ENCODE assay signal across 8 mouse cellular contexts in the genomic region with DNA sequence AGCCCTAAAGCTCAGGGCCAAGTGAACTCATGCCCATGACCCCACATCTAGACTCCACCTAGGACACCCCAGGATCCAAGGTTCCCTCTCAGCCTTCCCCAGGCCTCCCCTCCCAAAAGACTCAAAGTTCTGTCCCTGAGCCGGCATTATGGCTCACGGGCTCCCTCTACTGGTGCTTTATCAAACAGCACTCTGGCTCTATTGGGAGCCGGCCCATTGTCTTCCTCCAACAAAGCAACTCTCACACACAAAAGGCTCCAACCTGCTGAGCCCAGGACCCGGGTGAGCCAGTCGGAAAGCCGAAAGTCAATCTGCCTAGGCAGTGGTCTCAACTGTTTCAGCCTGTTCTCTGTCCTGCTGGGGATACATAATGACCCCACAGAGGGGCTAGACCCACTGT. TPM values are rescaled to one million over a fixed set of nuclear protein-coding genes. Genes with fewer than 3 reads are reported as not detected.
A peak's percentile ranks its signal among the peaks of the same experiment; 100 is the strongest.
DNase-seq lines count a peak whose midpoint lies in the region; ATAC-seq lines count a peak whose summit lies in the region.

No protein-coding gene starts in this region.

- whole genome bisulfite sequencing in intestine, embryonic 16.5 days = 0% methylated on average over 6 of the region's 6 CpGs
- WGBS in midbrain, embryonic 14.5 days = under 1% methylated on average over 6 of the region's 6 CpGs

- H3K9me3 ChIP-seq in intestine, embryonic 16.5 days (ENCODE audit: control insufficient read depth, low read length) = no peaks in the 10 kb centered on the region
- H3K9me3 ChIP-seq in midbrain, embryonic 14.5 days (ENCODE audit: control insufficient read depth, low read length) = no peaks in the 10 kb centered on the region

- no peaks in the 10 kb centered on the region for H3K27me3 ChIP-seq in intestine, embryonic 16.5 days (replicated peaks; ENCODE audit: control insufficient read depth, insufficient read depth, low read length)
- H3K27me3 ChIP-seq in midbrain, embryonic 14.5 days (ENCODE audit: control insufficient read depth, insufficient read depth, low read length) = no peaks in the 10 kb centered on the region

- H3K4me2 ChIP-seq in intestine, embryonic 16.5 days (ENCODE audit: low read depth, low read length) = no peak overlapping the region
- H3K4me2 ChIP-seq in midbrain, embryonic 14.5 days (ENCODE audit: low read length) = peak overlapping the region; percentile 27; the same call in 1 of the 2 replicates

- H3K36me3 ChIP-seq in intestine, embryonic 16.5 days (ENCODE audit: control insufficient read depth, insufficient read depth, low read length) = no peaks in the 10 kb centered on the region
- no peaks in the 10 kb centered on the region for H3K36me3 ChIP-seq in midbrain, embryonic 14.5 days (ENCODE audit: control insufficient read depth, insufficient read depth, low read length)

- H3K4me1 ChIP-seq in intestine, embryonic 16.5 days (ENCODE audit: control insufficient read depth, insufficient read depth, low read length) = no peaks in the 10 kb centered on the region
- H3K4me1 ChIP-seq in midbrain, embryonic 14.5 days (ENCODE audit: control insufficient read depth, insufficient read depth, low read length) = peaks cover 37% of the 10 kb centered on the region

- intact Hi-C loops in left cerebral cortex, postnatal 36 days (cut with DNase I) = loop anchor here (5.0 kb wide), 1 partner anchor 49 kb away; the partner anchor contains the start of genes Cox4i1, Emc8 and Gm27021

- H3K9ac ChIP-seq in intestine, embryonic 16.5 days (ENCODE audit: low read depth, low read length) = no peak overlapping the region
- peak overlapping the region; percentile 31; the same call in 1 of the 2 replicates for H3K9ac ChIP-seq in midbrain, embryonic 14.5 days (replicated peaks; ENCODE audit: low read length)

- ATAC-seq in intestine, embryonic 16.5 days = peak; percentile 23; the same call in 1 of the 2 replicates
- peak; percentile 37 for ATAC-seq in midbrain, embryonic 14.5 days (ENCODE audit: low FRiP score, low TSS enrichment)

- DNase-seq in urinary bladder, adult 18-20 months (ENCODE audit: low spot score in 2 of 2) = peak; percentile 27 to 51
- DNase-seq in urinary bladder, postnatal 10 days (ENCODE audit: low spot score) = no peak
- DNase-seq in cerebellum, postnatal 25 days = peak; percentile 77 to 83
- DNase-seq in gastrocnemius, adult 18-20 months (ENCODE audit: low spot score) = peak; percentile 54
- peak; percentile 51 to 52 for DNase-seq in left cerebral cortex, postnatal 36 days (ENCODE audit: low spot score in 2 of 2)
- peak; percentile 90 for DNase-seq in midbrain, embryonic 14.5 days
- peak; percentile 31 to 47 for DNase-seq in spleen, postnatal 36 days (ENCODE audit: low spot score in 2 of 2)

- H3K4me3 ChIP-seq in intestine, embryonic 16.5 days (ENCODE audit: low read length) = no peak overlapping the region
- H3K4me3 ChIP-seq in midbrain, embryonic 14.5 days (replicated peaks; ENCODE audit: low read depth, low read length) = no peak overlapping the region

- no peak overlapping the region for H3K27ac ChIP-seq in intestine, embryonic 16.5 days (ENCODE audit: low read length)
- H3K27ac ChIP-seq in midbrain, embryonic 14.5 days (replicated peaks; ENCODE audit: low read depth, low read length) = peak overlapping the region; percentile 79

RNA-seq across cellular contexts. Expression of gene Gins2, which starts 29.0 kb away (rescaled TPM):
- under 1 TPM in 1 of 2 experiments, not detected in 1; 0.80 TPM for total RNA-seq in gastrocnemius, adult 18-20 months (2021)
- 75.1 and 87.5 TPM in 2 replicates for polyA plus RNA-seq in intestine, embryonic 16.5 days (2015; fragmentation: Nextera tagmentation; extraction: Ambion mirVana)
- 1 to 10 TPM in 1 of 2 experiments, under 1 TPM in 1; 0.74 to 1.8 TPM for total RNA-seq in left cerebral cortex, postnatal 36 days (2021)
- polyA plus RNA-seq in midbrain, embryonic 14.5 days (2014; fragmentation: Nextera tagmentation; extraction: Ambion mirVana) = 15.5 and 23.7 TPM in 2 replicates

RNA-seq across cellular contexts. Expression of gene 1190005I06Rik, which starts 29.3 kb away (rescaled TPM):
- 1 to 10 TPM in 1 of 2 experiments, under 1 TPM in 1; 0.37 to 1.0 TPM for total RNA-seq in gastrocnemius, adult 18-20 months (2021)
- 1.8 and 1.9 TPM in 2 replicates for polyA plus RNA-seq in intestine, embryonic 16.5 days (2015; fragmentation: Nextera tagmentation; extraction: Ambion mirVana)
- 10 to 100 TPM in 1 of 2 experiments, 1 to 10 TPM in 1; 9.4 to 13.4 TPM for total RNA-seq in left cerebral cortex, postnatal 36 days (2021)
- 11.8 and 12.8 TPM in 2 replicates for polyA plus RNA-seq in midbrain, embryonic 14.5 days (2014; fragmentation: Nextera tagmentation; extraction: Ambion mirVana)

RNA-seq across cellular contexts. Expression of gene Gm27021, which starts 49.8 kb away (rescaled TPM):
- total RNA-seq in gastrocnemius, adult 18-20 months (2021) = not detected
- 1.5 TPM in 2 replicates for polyA plus RNA-seq in intestine, embryonic 16.5 days (2015; fragmentation: Nextera tagmentation; extraction: Ambion mirVana)
- under 1 TPM in 1 of 2 experiments, not detected in 1; 0.95 TPM for total RNA-seq in left cerebral cortex, postnatal 36 days (2021)
- polyA plus RNA-seq in midbrain, embryonic 14.5 days (2014; fragmentation: Nextera tagmentation; extraction: Ambion mirVana) = 4.9 and 5.1 TPM in 2 replicates

RNA-seq across cellular contexts. Expression of gene Cox4i1, which starts 49.9 kb away (rescaled TPM):
- total RNA-seq in gastrocnemius, adult 18-20 months (2021) = 1,000 to 10,000 TPM; 1,486 to 1,625 TPM
- 1,710 and 1,737 TPM in 2 replicates for polyA plus RNA-seq in intestine, embryonic 16.5 days (2015; fragmentation: Nextera tagmentation; extraction: Ambion mirVana)
- 1,000 to 10,000 TPM; 1,069 to 1,237 TPM for total RNA-seq in left cerebral cortex, postnatal 36 days (2021)
- 1,016 and 1,147 TPM in 2 replicates for polyA plus RNA-seq in midbrain, embryonic 14.5 days (2014; fragmentation: Nextera tagmentation; extraction: Ambion mirVana)

RNA-seq across cellular contexts. Expression of gene Emc8, which starts 50.3 kb away (rescaled TPM):
- total RNA-seq in gastrocnemius, adult 18-20 months (2021) = 10 to 100 TPM; 19.6 to 21.0 TPM
- 214 and 235 TPM in 2 replicates for polyA plus RNA-seq in intestine, embryonic 16.5 days (2015; fragmentation: Nextera tagmentation; extraction: Ambion mirVana)
- 10 to 100 TPM; 66.4 to 67.2 TPM for total RNA-seq in left cerebral cortex, postnatal 36 days (2021)
- 108 and 142 TPM in 2 replicates for polyA plus RNA-seq in midbrain, embryonic 14.5 days (2014; fragmentation: Nextera tagmentation; extraction: Ambion mirVana)

Comparison
In these comparisons a context has a peak if more than half of its experiments do, and no peak if none do; other contexts are left out.
1. RNA of gene 1190005I06Rik, which starts 29.3 kb away (total RNA-seq): 9.4 to 13.4 TPM in left cerebral cortex, postnatal 36 days; 0.37 to 1.0 TPM in gastrocnemius, adult 18-20 months; every median in the first group is over 4 times any median in the second.